Mouse (Mus musculus) myocyte (in vitro differentiated cells): ENCODE results near the gene Hebp2.
A peak's percentile ranks its signal among the peaks of the same experiment; 100 is the strongest.

ENCODE experiments used
- E2F4 ChIP-seq: IDR thresholded peaks from one replicate; pipeline ENCODE4 v1.6.1; 2011; ENCODE audit warnings: mild to moderate bottlenecking, control low read depth, moderate library complexity; ENCODE audit not compliant: insufficient read depth
- MAX ChIP-seq: IDR thresholded peaks from one replicate; pipeline ENCODE4 v1.6.1; 2011; ENCODE audit warnings: low read depth, mild to moderate bottlenecking, control low read depth
- MYOD1 ChIP-seq, 3 experiments: IDR thresholded peaks; one replicate each; pipeline ENCODE4 v1.6.1; 2011; ENCODE audit warnings: control low read depth in 2 of 3, low read depth in 2 of 3, mild to moderate bottlenecking in 2 of 3, moderate library complexity in 1 of 3; ENCODE audit not compliant: insufficient read length in 2 of 3, control insufficient read depth in 1 of 3
- MYOG ChIP-seq, 3 experiments: IDR thresholded peaks; one replicate each; pipeline ENCODE4 v1.6.1; 2011; ENCODE audit warnings: control low read depth in 2 of 3, low read depth in 2 of 3, mild to moderate bottlenecking in 2 of 3; ENCODE audit not compliant: insufficient read length in 2 of 3, control insufficient read depth in 1 of 3, insufficient read depth in 1 of 3
- POLR2A ChIP-seq: IDR thresholded peaks from one replicate; pipeline ENCODE4 v1.6.1; 2011; ENCODE audit warnings: low read depth, mild to moderate bottlenecking, control low read depth, moderate library complexity; ENCODE audit not compliant: insufficient read length
- POLR2AphosphoS2 ChIP-seq: IDR thresholded peaks from one replicate; pipeline ENCODE4 v1.6.1; 2011; ENCODE audit warnings: low read depth, control low read depth; ENCODE audit not compliant: insufficient read length
- TCF12 ChIP-seq: IDR thresholded peaks from one replicate; pipeline ENCODE4 v1.6.1; 2011; ENCODE audit warnings: mild to moderate bottlenecking, control low read depth; ENCODE audit not compliant: poor library complexity, insufficient read depth, severe bottlenecking

GRCm38 (mm10) chr10:18527766-18528165, 18.1 kb downstream of the Hebp2 start:
- TF ChIP-seq POLR2A (no peak), MAX (no peak), E2F4 (no peak), TCF12 (no peak), POLR2AphosphoS2 (no peak), MYOG (IDR thresholded peaks at IDR 0.05; ENCODE audit: control insufficient read depth in 1 of 3, insufficient read depth in 1 of 3, insufficient read length in 2 of 3, low read depth in 2 of 3) (no peak), MYOD1 (IDR thresholded peaks at IDR 0.05; ENCODE audit: control insufficient read depth in 1 of 3, insufficient read length in 2 of 3, low read depth in 2 of 3) (peak in 1 of 3 experiments; percentile 4)
